Mouse (Mus musculus) embryonic facial prominence, embryonic 14.5 days (tissue): ENCODE results near the gene Cope. TPM values are rescaled to one million over a fixed set of nuclear protein-coding genes. Genes with fewer than 3 reads are reported as not detected.

Experiments
- ATAC-seq: fragments of 200-750 bp; cut with Nextera tagmentation; 2 replicates; pipeline ENCODE4 v1.8.0; 2017; ENCODE audit warnings: low read depth, moderate number of reproducible peaks, moderate TSS enrichment
- DNase-seq: peaks from one replicate; pipeline ENCODE4 v3.0.0-alpha.2; 2015; ENCODE audit warnings: low spot score
- H3K27ac ChIP-seq: fragments of 300-500 bp; sonication (generic); replicated peaks from 2 replicates; pipeline ENCODE4 v1.5.1; 2014; ENCODE audit warnings: low read depth, mild to moderate bottlenecking, low read length, moderate library complexity
- H3K27me3 ChIP-seq: fragments of 300-500 bp; sonication (generic); replicated peaks from 2 replicates; pipeline ENCODE4 v1.6.1; 2014; ENCODE audit warnings: low read length; ENCODE audit not compliant: control insufficient read depth, insufficient read depth
- H3K36me3 ChIP-seq: fragments of 300-500 bp; sonication (generic); 2 replicates; pipeline ENCODE4 v1.6.1; 2014; ENCODE audit warnings: low read length, mixed read lengths; ENCODE audit not compliant: control insufficient read depth, insufficient read depth
- H3K4me1 ChIP-seq: fragments of 300-500 bp; sonication (generic); 2 replicates; pipeline ENCODE4 v1.6.1; 2014; ENCODE audit warnings: antibody characterized with exemption, low read length; ENCODE audit not compliant: control insufficient read depth, insufficient read depth
- H3K4me2 ChIP-seq: fragments of 300-500 bp; sonication (generic); 2 replicates; pipeline ENCODE4 v1.6.1; 2014; ENCODE audit warnings: low read depth, mild to moderate bottlenecking, low read length, moderate library complexity, mixed read lengths
- H3K4me3 ChIP-seq: fragments of 300-500 bp; sonication (generic); 2 replicates; pipeline ENCODE4 v1.5.1; 2014; ENCODE audit warnings: low read depth, mild to moderate bottlenecking, low read length
- H3K9ac ChIP-seq: fragments of 300-500 bp; sonication (generic); 2 replicates; pipeline ENCODE4 v1.6.1; 2014; ENCODE audit warnings: low read depth, mild to moderate bottlenecking, low read length, moderate library complexity, mixed read lengths
- H3K9me3 ChIP-seq: fragments of 300-500 bp; sonication (generic); 2 replicates; pipeline ENCODE4 v1.6.1; 2016; ENCODE audit warnings: low read length; ENCODE audit not compliant: control insufficient read depth
- WGBS: fragments of 180-500 bp; shearing (Covaris S2); extraction: QIAGEN DNeasy Blood & Tissue Kit; methylation state at CpG from one replicate; pipeline ENCODE4 v1.1.7; 2014; 5-methylcytosine and 5-hydroxymethylcytosine counted together
- polyA plus RNA-seq: library from polyadenylated mRNA; unstranded; fragments of >200 nt; fragmentation: Nextera tagmentation; extraction: Ambion mirVana; gene quantifications from 2 replicates; pipeline ENCODE4 v1.2.1, GENCODE M21; 2014

Cope gene
- polyA plus RNA-seq, 1 experiment from 2014 or later, result 314 TPM

DNA sequence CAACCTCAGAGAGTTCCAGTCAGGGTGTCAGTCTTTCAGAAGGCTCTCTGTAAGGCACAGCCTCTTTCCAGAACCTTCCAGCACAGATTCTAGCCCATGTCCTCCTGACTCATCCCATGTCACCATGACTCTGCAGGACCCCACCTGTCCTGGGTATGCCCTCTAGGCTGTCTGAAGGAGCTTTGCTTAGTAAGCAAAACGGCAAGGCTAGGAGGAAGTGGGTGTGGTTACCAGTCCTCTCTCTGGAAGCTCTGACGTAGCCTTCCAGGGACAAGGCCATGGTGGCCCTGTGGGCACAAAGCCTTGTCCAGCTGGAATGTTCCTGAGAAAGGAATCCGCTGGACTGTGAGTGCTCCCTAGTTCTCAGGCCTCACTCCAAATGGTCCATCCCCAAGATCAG lies 29.4 kb upstream of the Cope start:
- ATAC-seq (no peak), DNase-seq (peak; percentile 17)
- H3K27me3 ChIP-seq, result no peaks in the 10 kb centered on the region
- H3K9me3 ChIP-seq, result no peaks in the 10 kb centered on the region; the same call in 1 of the 2 replicates
- no peak overlapping the region for H3K4me3 ChIP-seq
- 63% methylated on average over 3 of the region's 3 CpGs for WGBS
- H3K36me3 ChIP-seq, result no peaks in the 10 kb centered on the region
- H3K9ac ChIP-seq, result no peak overlapping the region
- no peak overlapping the region for H3K4me2 ChIP-seq
- H3K27ac ChIP-seq, result no peak overlapping the region
- no peaks in the 10 kb centered on the region for H3K4me1 ChIP-seq

DNA sequence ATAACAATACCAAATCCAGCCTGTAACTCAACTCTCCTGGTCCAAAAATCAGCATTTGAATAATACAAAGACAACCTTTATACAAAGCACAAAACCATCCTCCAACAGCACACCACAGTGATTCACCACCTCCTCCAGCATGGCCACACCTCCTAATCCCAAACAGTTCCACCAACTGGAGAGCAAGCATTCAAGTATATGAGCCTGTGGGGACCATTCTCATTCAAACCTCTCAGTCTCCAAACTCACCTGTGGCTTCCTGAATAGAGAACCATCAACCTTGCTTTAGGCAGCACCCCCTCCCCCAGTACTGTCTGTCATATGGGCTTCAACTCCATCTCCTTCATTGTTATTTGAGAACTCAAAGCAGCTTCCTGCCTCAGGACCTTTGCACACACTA lies 28.0 kb upstream of the Cope start:
- H3K9me3 ChIP-seq, result no peaks in the 10 kb centered on the region; the same call in 1 of the 2 replicates
- H3K4me1 ChIP-seq, result no peaks in the 10 kb centered on the region
- no peaks in the 10 kb centered on the region for H3K36me3 ChIP-seq
- H3K9ac ChIP-seq, result no peak overlapping the region
- no peaks in the 10 kb centered on the region for H3K27me3 ChIP-seq
- H3K4me3 ChIP-seq, result no peak overlapping the region
- H3K4me2 ChIP-seq, result no peak overlapping the region
- DNase-seq (no peak), ATAC-seq (no peak)
- no peak overlapping the region for H3K27ac ChIP-seq

- no peaks in the 10 kb centered on the region for H3K4me1 ChIP-seq
- DNase-seq (peak; percentile 20), ATAC-seq (no peak)
- H3K27ac ChIP-seq, result no peak overlapping the region
- H3K9ac ChIP-seq, result no peak overlapping the region
- no peak overlapping the region for H3K4me2 ChIP-seq
- H3K36me3 ChIP-seq, result no peaks in the 10 kb centered on the region
- H3K4me3 ChIP-seq, result no peak overlapping the region
- H3K9me3 ChIP-seq, result no peaks in the 10 kb centered on the region; the same call in 1 of the 2 replicates
- no peaks in the 10 kb centered on the region for H3K27me3 ChIP-seq
- WGBS, result 80% methylated on average over 3 of the region's 3 CpGs
Measured at GRCm38 (mm10) chr8:70276476-70276875, 25.8 kb upstream of the Cope start.

- ATAC-seq, result no peak
- H3K36me3 ChIP-seq, result no peaks in the 10 kb centered on the region
- no peak overlapping the region for H3K4me3 ChIP-seq
- WGBS, result 52% methylated on average over 14 of the region's 15 CpGs
- no peaks in the 10 kb centered on the region for H3K4me1 ChIP-seq
- DNase-seq, result no peak
- 0 out of 2 replicates have a peak overlapping the region, but pooled peaks have one; percentile 26 for H3K9ac ChIP-seq
- H3K27me3 ChIP-seq, result no peaks in the 10 kb centered on the region
- no peaks in the 10 kb centered on the region; the same call in 1 of the 2 replicates for H3K9me3 ChIP-seq
- H3K27ac ChIP-seq, result no peak overlapping the region
- no peak overlapping the region for H3K4me2 ChIP-seq
Measured at GRCm38 (mm10) chr8:70278175-70278574, 24.1 kb upstream of the Cope start.

DNA sequence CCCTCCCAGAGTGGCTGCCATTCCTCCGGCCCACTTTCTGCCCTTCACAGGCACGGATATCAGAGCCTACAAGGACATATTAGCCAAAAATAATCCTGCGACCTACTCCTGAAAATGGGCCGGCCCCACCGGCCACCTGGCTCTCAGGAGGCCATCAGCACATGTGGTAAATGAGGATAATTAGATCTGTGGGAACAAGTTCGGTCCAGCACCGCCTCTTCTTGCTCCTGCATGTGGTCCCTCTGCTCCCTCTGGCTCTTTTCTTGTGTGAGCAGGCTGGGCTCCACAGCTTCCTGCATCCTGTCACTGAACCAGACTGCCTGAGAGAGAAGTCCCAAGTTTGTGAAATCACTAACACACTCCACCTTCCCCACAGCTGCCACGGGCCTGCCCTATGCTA lies 23.1 kb upstream of the Cope start:
- H3K4me3 ChIP-seq, result no peak overlapping the region
- H3K36me3 ChIP-seq, result no peaks in the 10 kb centered on the region
- H3K4me2 ChIP-seq, result no peak overlapping the region
- H3K27ac ChIP-seq, result no peak overlapping the region
- no peak overlapping the region for H3K9ac ChIP-seq
- no peak for DNase-seq
- no peaks in the 10 kb centered on the region; the same call in 1 of the 2 replicates for H3K9me3 ChIP-seq
- WGBS, result 34% methylated on average over 7 of the region's 8 CpGs
- no peaks in the 10 kb centered on the region for H3K4me1 ChIP-seq
- no peak for ATAC-seq
- no peaks in the 10 kb centered on the region for H3K27me3 ChIP-seq

- no peaks in the 10 kb centered on the region for H3K27me3 ChIP-seq
- ATAC-seq (no peak), DNase-seq (no peak)
- no peak overlapping the region for H3K4me3 ChIP-seq
- no peaks in the 10 kb centered on the region for H3K9me3 ChIP-seq
- H3K27ac ChIP-seq, result no peak overlapping the region
- H3K9ac ChIP-seq, result no peak overlapping the region
- H3K4me1 ChIP-seq, result no peaks in the 10 kb centered on the region
- H3K4me2 ChIP-seq, result no peak overlapping the region
- H3K36me3 ChIP-seq, result peaks cover 11% of the 10 kb centered on the region
- WGBS, result 42% methylated on average over 3 of the region's 3 CpGs
Measured at GRCm38 (mm10) chr8:70281001-70281400, 21.3 kb upstream of the Cope start.

DNA sequence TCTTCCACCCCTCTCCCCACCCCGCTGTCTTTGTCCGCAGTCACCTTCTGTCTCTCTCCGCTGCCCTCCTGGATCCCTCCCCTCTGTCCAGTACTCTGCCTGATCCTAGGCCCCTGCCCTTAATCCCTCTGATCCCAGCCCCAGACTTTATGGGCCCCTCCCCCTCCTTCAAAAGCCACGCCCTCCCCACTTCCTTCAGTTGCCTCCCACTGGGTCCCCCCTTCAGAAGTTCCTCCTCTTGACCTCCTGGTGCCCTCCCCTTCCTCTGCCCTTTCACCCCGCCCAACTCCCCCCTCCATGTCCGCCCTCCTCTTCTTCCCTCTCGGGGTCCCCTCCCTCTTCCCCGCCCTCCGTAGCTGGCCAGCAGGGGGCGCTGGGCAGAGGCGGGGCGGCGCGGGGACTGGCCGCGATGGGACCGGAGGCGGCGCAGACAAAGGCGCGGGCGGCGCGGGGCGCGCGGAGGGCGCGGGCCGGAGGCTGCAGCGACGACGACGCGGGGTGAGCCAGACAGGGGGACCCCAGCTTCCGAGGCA lies 19.6 kb upstream of the Cope start, which contains the start of gene Homer3:
TSS of gene Homer3 (plus strand) at position 225 of the 533 bp plus-strand sequence.
- DNase-seq, result peak; percentile 93
- Histone ChIP-seq H3K4me2 (peak within 1 kb of the TSS; percentile 70), H3K4me3 (peak within 1 kb of the TSS; percentile 74), H3K27me3 (no peaks in the 10 kb centered on the region), H3K4me1 (no peaks in the 10 kb centered on the region), H3K27ac (peak within 1 kb of the TSS; percentile 72), H3K9ac (peak within 1 kb of the TSS; percentile 82), H3K9me3 (no peaks in the 10 kb centered on the region), H3K36me3 (peaks cover 28% of the 10 kb centered on the region)
- WGBS, result 1% methylated on average over 35 of the region's 36 CpGs
- ATAC-seq, result peak; percentile 91

- Histone ChIP-seq H3K4me2 (peak overlapping the region; percentile 70), H3K4me3 (peak overlapping the region; percentile 74), H3K27ac (peak overlapping the region; percentile 72), H3K9ac (peak overlapping the region; percentile 82), H3K36me3 (peaks cover 33% of the 10 kb centered on the region), H3K4me1 (no peaks in the 10 kb centered on the region), H3K9me3 (no peaks in the 10 kb centered on the region), H3K27me3 (no peaks in the 10 kb centered on the region)
- ATAC-seq (peak; percentile 69), DNase-seq (peak; percentile 19)
- WGBS, result 0% methylated on average over 29 of the region's 55 CpGs
Measured at GRCm38 (mm10) chr8:70283136-70284077, 18.9 kb upstream of the Cope start.
